Mouse (Mus musculus): ENCODE results near the gene Lcor. TPM values are rescaled to one million over a fixed set of nuclear protein-coding genes. Genes with fewer than 3 reads are reported as not detected.

The Lcor gene
- polyA plus RNA-seq, 1 experiment from 2014 or later = 12.9 TPM

GRCm38 (mm10) chr19:41589026-41589425 lies 106.6 kb downstream of the Lcor start:
- no peak overlapping the region for H3K4me3 ChIP-seq (ENCODE audit: low read depth, low read length)
- no peaks in the 10 kb centered on the region for H3K4me1 ChIP-seq (replicated peaks; ENCODE audit: control insufficient read depth, insufficient read depth)
- H3K36me3 ChIP-seq (ENCODE audit: control insufficient read depth, insufficient read depth, low read length) = peaks cover under 1% of the 10 kb centered on the region; the same call in 1 of the 2 replicates
- no peak overlapping the region for H3K27ac ChIP-seq (replicated peaks)
- ATAC-seq (ENCODE audit: low FRiP score, low TSS enrichment) (no peak), DNase-seq (ENCODE audit: low spot score) (peak; percentile 12)
- H3K9me3 ChIP-seq (ENCODE audit: control insufficient read depth, low read length) = no peaks in the 10 kb centered on the region
- H3K9ac ChIP-seq (ENCODE audit: low read length) = no peak overlapping the region
- no peak overlapping the region for H3K4me2 ChIP-seq (replicated peaks; ENCODE audit: low read depth)
- TF ChIP-seq CTCF (IDR thresholded peaks at IDR 0.05; ENCODE audit: low read depth) = no peak
- no peak for TF ChIP-seq EP300 (optimal IDR thresholded peaks at IDR 0.05)
- no peaks in the 10 kb centered on the region for H3K27me3 ChIP-seq (ENCODE audit: control insufficient read depth, insufficient read depth, low read length)
- WGBS = 85% methylated on average over 7 of the region's 7 CpGs

GRCm38 (mm10) chr19:41589681-41590080 lies 107.2 kb downstream of the Lcor start:
- Histone ChIP-seq H3K9ac (ENCODE audit: low read length) (no peak overlapping the region), H3K36me3 (ENCODE audit: control insufficient read depth, insufficient read depth, low read length) (no peaks in the 10 kb centered on the region; the same call in 1 of the 2 replicates), H3K27me3 (ENCODE audit: control insufficient read depth, insufficient read depth, low read length) (no peaks in the 10 kb centered on the region), H3K27ac (replicated peaks) (no peak overlapping the region), H3K9me3 (ENCODE audit: control insufficient read depth, low read length) (no peaks in the 10 kb centered on the region), H3K4me3 (ENCODE audit: low read depth, low read length) (no peak overlapping the region), H3K4me1 (replicated peaks; ENCODE audit: control insufficient read depth, insufficient read depth) (no peaks in the 10 kb centered on the region), H3K4me2 (replicated peaks; ENCODE audit: low read depth) (no peak overlapping the region)
- DNase-seq (ENCODE audit: low spot score) = no peak
- 77% methylated on average over 8 of the region's 8 CpGs for WGBS
- no peak for ATAC-seq (ENCODE audit: low FRiP score, low TSS enrichment)
- TF ChIP-seq CTCF (IDR thresholded peaks at IDR 0.05; ENCODE audit: low read depth) = no peak
- no peak for TF ChIP-seq EP300 (optimal IDR thresholded peaks at IDR 0.05)

GRCm38 (mm10) chr19:41591808-41592207 lies 109.4 kb downstream of the Lcor start:
- no peak overlapping the region for H3K4me2 ChIP-seq (replicated peaks; ENCODE audit: low read depth)
- H3K9me3 ChIP-seq (ENCODE audit: control insufficient read depth, low read length) = no peaks in the 10 kb centered on the region
- no peak overlapping the region for H3K9ac ChIP-seq (ENCODE audit: low read length)
- H3K36me3 ChIP-seq (ENCODE audit: control insufficient read depth, insufficient read depth, low read length) = no peaks in the 10 kb centered on the region
- no peak overlapping the region for H3K4me3 ChIP-seq (ENCODE audit: low read depth, low read length)
- WGBS = 74% methylated on average over 12 of the region's 12 CpGs
- no peaks in the 10 kb centered on the region for H3K4me1 ChIP-seq (replicated peaks; ENCODE audit: control insufficient read depth, insufficient read depth)
- DNase-seq (ENCODE audit: low spot score) (no peak), ATAC-seq (ENCODE audit: low FRiP score, low TSS enrichment) (no peak)
- H3K27ac ChIP-seq (replicated peaks) = no peak overlapping the region
- TF ChIP-seq CTCF (IDR thresholded peaks at IDR 0.05; ENCODE audit: low read depth) (no peak), EP300 (optimal IDR thresholded peaks at IDR 0.05) (no peak)
- no peaks in the 10 kb centered on the region for H3K27me3 ChIP-seq (ENCODE audit: control insufficient read depth, insufficient read depth, low read length)

GRCm38 (mm10) chr19:41597170-41597894 lies 114.9 kb downstream of the Lcor start:
- DNase-seq (ENCODE audit: low spot score) = peak; percentile 76
- peak; percentile 75 for ATAC-seq (ENCODE audit: low FRiP score, low TSS enrichment)
- H3K9ac ChIP-seq (ENCODE audit: low read length) = no peak overlapping the region
- no peaks in the 10 kb centered on the region for H3K9me3 ChIP-seq (ENCODE audit: control insufficient read depth, low read length)
- TF ChIP-seq CTCF (IDR thresholded peaks at IDR 0.05; ENCODE audit: low read depth) (no peak), EP300 (optimal IDR thresholded peaks at IDR 0.05) (no peak)
- no peaks in the 10 kb centered on the region for H3K27me3 ChIP-seq (ENCODE audit: control insufficient read depth, insufficient read depth, low read length)
- 66% methylated on average over 6 of the region's 6 CpGs for WGBS
- no peak overlapping the region for H3K4me2 ChIP-seq (replicated peaks; ENCODE audit: low read depth)
- H3K36me3 ChIP-seq (ENCODE audit: control insufficient read depth, insufficient read depth, low read length) = no peaks in the 10 kb centered on the region
- peak overlapping the region; percentile 4; the same call in 1 of the 2 replicates for H3K27ac ChIP-seq (replicated peaks)
- no peaks in the 10 kb centered on the region for H3K4me1 ChIP-seq (replicated peaks; ENCODE audit: control insufficient read depth, insufficient read depth)
- H3K4me3 ChIP-seq (ENCODE audit: low read depth, low read length) = no peak overlapping the region

DNA sequence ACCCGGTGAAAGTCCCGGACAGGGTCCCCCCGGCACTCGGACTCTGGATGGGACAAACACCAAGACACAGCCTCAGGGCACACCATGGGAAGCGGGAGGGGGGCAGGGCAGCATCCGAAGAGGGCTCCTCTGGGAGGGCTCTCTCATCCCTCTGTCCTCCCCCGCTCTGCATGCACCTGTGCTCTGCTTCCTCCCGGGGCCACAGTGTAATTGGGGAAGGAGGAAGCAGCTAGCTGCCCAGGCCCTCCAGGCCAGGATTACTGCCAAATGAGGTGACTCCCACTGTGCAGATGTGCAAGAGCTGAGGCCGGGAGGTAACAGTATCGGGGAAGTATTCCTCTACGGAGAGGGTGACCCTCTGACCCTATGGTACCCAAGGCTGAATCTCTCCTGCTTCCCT lies 118.2 kb downstream of the Lcor start:
- Histone ChIP-seq H3K4me2 (replicated peaks; ENCODE audit: low read depth) (no peak overlapping the region), H3K36me3 (ENCODE audit: control insufficient read depth, insufficient read depth, low read length) (no peaks in the 10 kb centered on the region), H3K4me3 (ENCODE audit: low read depth, low read length) (no peak overlapping the region), H3K27me3 (ENCODE audit: control insufficient read depth, insufficient read depth, low read length) (no peaks in the 10 kb centered on the region), H3K9me3 (ENCODE audit: control insufficient read depth, low read length) (no peaks in the 10 kb centered on the region), H3K4me1 (replicated peaks; ENCODE audit: control insufficient read depth, insufficient read depth) (no peaks in the 10 kb centered on the region), H3K9ac (ENCODE audit: low read length) (no peak overlapping the region), H3K27ac (replicated peaks) (no peak overlapping the region)
- WGBS = 58% methylated on average over 11 of the region's 11 CpGs
- no peak for TF ChIP-seq CTCF (IDR thresholded peaks at IDR 0.05; ENCODE audit: low read depth)
- no peak for TF ChIP-seq EP300 (optimal IDR thresholded peaks at IDR 0.05)
- ATAC-seq (ENCODE audit: low FRiP score, low TSS enrichment) = no peak
- DNase-seq (ENCODE audit: low spot score) = no peak

- H3K27ac ChIP-seq (replicated peaks) = no peak overlapping the region
- DNase-seq (ENCODE audit: low spot score) (peak; percentile 48), ATAC-seq (ENCODE audit: low FRiP score, low TSS enrichment) (no peak)
- no peak overlapping the region for H3K4me2 ChIP-seq (replicated peaks; ENCODE audit: low read depth)
- 69% methylated on average over 10 of the region's 10 CpGs for WGBS
- H3K9me3 ChIP-seq (ENCODE audit: control insufficient read depth, low read length) = no peaks in the 10 kb centered on the region
- H3K27me3 ChIP-seq (ENCODE audit: control insufficient read depth, insufficient read depth, low read length) = no peaks in the 10 kb centered on the region
- H3K36me3 ChIP-seq (ENCODE audit: control insufficient read depth, insufficient read depth, low read length) = no peaks in the 10 kb centered on the region
- H3K4me3 ChIP-seq (ENCODE audit: low read depth, low read length) = no peak overlapping the region
- TF ChIP-seq CTCF (IDR thresholded peaks at IDR 0.05; ENCODE audit: low read depth) (no peak), EP300 (optimal IDR thresholded peaks at IDR 0.05) (no peak)
- no peak overlapping the region for H3K9ac ChIP-seq (ENCODE audit: low read length)
- H3K4me1 ChIP-seq (replicated peaks; ENCODE audit: control insufficient read depth, insufficient read depth) = no peaks in the 10 kb centered on the region
Observed at GRCm38 (mm10) chr19:41606208-41606987, 124.0 kb downstream of the Lcor start.

All from stomach, postnatal 0 days (tissue).